Mouse (Mus musculus): ENCODE measurements around the gene Fadd. TPM values are rescaled to one million over a fixed set of nuclear protein-coding genes. Genes with fewer than 3 reads are reported as not detected.
A peak's percentile ranks its signal among the peaks of the same experiment; 100 is the strongest.

Fadd gene
- total and polyA plus RNA-seq, 3 experiments = 8.2 to 13.4 (median 8.6) TPM

- H3K36me3 ChIP-seq (ENCODE audit: control insufficient read depth, insufficient read depth, low read length) = no peaks in the 10 kb centered on the region
- no peaks in the 10 kb centered on the region for H3K79me2 ChIP-seq (replicated peaks; ENCODE audit: control insufficient read depth, insufficient read depth, low read length)
- intact Hi-C loops (cut with DNase I) = no loop called here
- H3K27me3 ChIP-seq (ENCODE audit: control insufficient read depth, insufficient read depth, low read length) = no peaks in the 10 kb centered on the region
- peaks cover 4% of the 10 kb centered on the region for H3K4me1 ChIP-seq (ENCODE audit: control insufficient read depth, insufficient read depth, low read length)
- H3K9ac ChIP-seq (ENCODE audit: low read depth, low read length) = no peak overlapping the region
- no peak for TF ChIP-seq POLR2A (IDR thresholded peaks at IDR 0.05; ENCODE audit: insufficient read depth, low read depth, low read length)
- no peak for TF ChIP-seq EP300 (IDR thresholded peaks at IDR 0.05; ENCODE audit: insufficient read depth, low read depth, low read length)
- no peak for TF ChIP-seq CTCF (IDR thresholded peaks at IDR 0.05)
- no peak overlapping the region for H3K4me3 ChIP-seq
- H3K27ac ChIP-seq = no peak overlapping the region
- no peak for DNase-seq
These were observed 10.7 kb downstream of the Fadd start for GRCm38 (mm10) chr7:144571598-144571997.

- Histone ChIP-seq H3K4me1 (ENCODE audit: control insufficient read depth, insufficient read depth, low read length) (peaks cover 4% of the 10 kb centered on the region), H3K79me2 (replicated peaks; ENCODE audit: control insufficient read depth, insufficient read depth, low read length) (no peaks in the 10 kb centered on the region), H3K9ac (ENCODE audit: low read depth, low read length) (no peak overlapping the region), H3K27me3 (ENCODE audit: control insufficient read depth, insufficient read depth, low read length) (no peaks in the 10 kb centered on the region), H3K4me3 (no peak overlapping the region), H3K27ac (peak overlapping the region; percentile 49), H3K36me3 (ENCODE audit: control insufficient read depth, insufficient read depth, low read length) (no peaks in the 10 kb centered on the region)
- TF ChIP-seq CTCF (IDR thresholded peaks at IDR 0.05) (no peak), POLR2A (IDR thresholded peaks at IDR 0.05; ENCODE audit: insufficient read depth, low read depth, low read length) (no peak), EP300 (IDR thresholded peaks at IDR 0.05; ENCODE audit: insufficient read depth, low read depth, low read length) (no peak)
- WGBS = 16% methylated on average over 7 of the region's 7 CpGs
- intact Hi-C loops (cut with DNase I) = no loop called here
- peak; percentile 64 to 77 for DNase-seq
These were observed 12.8 kb downstream of the Fadd start for GRCm38 (mm10) chr7:144569428-144569827.

GRCm38 (mm10) chr7:144568091-144568490 is 14.2 kb downstream of the Fadd start:
- H3K4me1 ChIP-seq (ENCODE audit: control insufficient read depth, insufficient read depth, low read length) = peaks cover 4% of the 10 kb centered on the region

GRCm38 (mm10) chr7:144566921-144567682 is 15.2 kb downstream of the Fadd start:
- Histone ChIP-seq H3K27me3 (ENCODE audit: control insufficient read depth, insufficient read depth, low read length) (no peaks in the 10 kb centered on the region), H3K4me3 (no peak overlapping the region), H3K27ac (no peak overlapping the region), H3K79me2 (replicated peaks; ENCODE audit: control insufficient read depth, insufficient read depth, low read length) (no peaks in the 10 kb centered on the region), H3K9ac (ENCODE audit: low read depth, low read length) (no peak overlapping the region), H3K4me1 (ENCODE audit: control insufficient read depth, insufficient read depth, low read length) (peaks cover 4% of the 10 kb centered on the region), H3K36me3 (ENCODE audit: control insufficient read depth, insufficient read depth, low read length) (no peaks in the 10 kb centered on the region)
- TF ChIP-seq POLR2A (IDR thresholded peaks at IDR 0.05; ENCODE audit: insufficient read depth, low read depth, low read length) (no peak), EP300 (IDR thresholded peaks at IDR 0.05; ENCODE audit: insufficient read depth, low read depth, low read length) (no peak), CTCF (IDR thresholded peaks at IDR 0.05) (no peak)
- 71% methylated on average over 3 of the region's 3 CpGs for WGBS
- intact Hi-C loops (cut with DNase I) = no loop called here
- no peak for DNase-seq

More at GRCm38 (mm10) chr7:144568091-144568490, 14.2 kb downstream of the Fadd start:
- no peak for TF ChIP-seq CTCF (IDR thresholded peaks at IDR 0.05)
- TF ChIP-seq EP300 (IDR thresholded peaks at IDR 0.05; ENCODE audit: insufficient read depth, low read depth, low read length) = no peak
- H3K27ac ChIP-seq = no peak overlapping the region
- H3K9ac ChIP-seq (ENCODE audit: low read depth, low read length) = no peak overlapping the region
- intact Hi-C loops (cut with DNase I) = no loop called here
- no peaks in the 10 kb centered on the region for H3K36me3 ChIP-seq (ENCODE audit: control insufficient read depth, insufficient read depth, low read length)
- no peak overlapping the region for H3K4me3 ChIP-seq
- H3K27me3 ChIP-seq (ENCODE audit: control insufficient read depth, insufficient read depth, low read length) = no peaks in the 10 kb centered on the region
- no peaks in the 10 kb centered on the region for H3K79me2 ChIP-seq (replicated peaks; ENCODE audit: control insufficient read depth, insufficient read depth, low read length)
- DNase-seq = no peak

- no peak for TF ChIP-seq CTCF (IDR thresholded peaks at IDR 0.05)
- Histone ChIP-seq H3K36me3 (ENCODE audit: control insufficient read depth, insufficient read depth, low read length) (no peaks in the 10 kb centered on the region), H3K27me3 (ENCODE audit: control insufficient read depth, insufficient read depth, low read length) (no peaks in the 10 kb centered on the region), H3K27ac (no peak overlapping the region), H3K4me3 (no peak overlapping the region), H3K4me1 (ENCODE audit: control insufficient read depth, insufficient read depth, low read length) (no peaks in the 10 kb centered on the region), H3K9ac (ENCODE audit: low read depth, low read length) (no peak overlapping the region), H3K79me2 (replicated peaks; ENCODE audit: control insufficient read depth, insufficient read depth, low read length) (no peaks in the 10 kb centered on the region)
- intact Hi-C loops (cut with DNase I) = no loop called here
- WGBS = 49% methylated on average over 9 of the region's 9 CpGs
- no peak for DNase-seq
These were observed 18.7 kb downstream of the Fadd start for GRCm38 (mm10) chr7:144563456-144564155.

- H3K27ac ChIP-seq = no peak overlapping the region
- no peaks in the 10 kb centered on the region for H3K4me1 ChIP-seq (ENCODE audit: control insufficient read depth, insufficient read depth, low read length)
- no peak overlapping the region for H3K4me3 ChIP-seq
- no peak for DNase-seq
- no peaks in the 10 kb centered on the region for H3K36me3 ChIP-seq (ENCODE audit: control insufficient read depth, insufficient read depth, low read length)
- H3K27me3 ChIP-seq (ENCODE audit: control insufficient read depth, insufficient read depth, low read length) = no peaks in the 10 kb centered on the region
- no peak for TF ChIP-seq CTCF (IDR thresholded peaks at IDR 0.05)
- TF ChIP-seq EP300 (IDR thresholded peaks at IDR 0.05; ENCODE audit: insufficient read depth, low read depth, low read length) = no peak
- TF ChIP-seq POLR2A (IDR thresholded peaks at IDR 0.05; ENCODE audit: insufficient read depth, low read depth, low read length) = no peak
- 38% methylated on average over 3 of the region's 3 CpGs for WGBS
- no peak overlapping the region for H3K9ac ChIP-seq (ENCODE audit: low read depth, low read length)
- H3K79me2 ChIP-seq (replicated peaks; ENCODE audit: control insufficient read depth, insufficient read depth, low read length) = no peaks in the 10 kb centered on the region
- intact Hi-C loops (cut with DNase I) = no loop called here
These were observed 20.2 kb downstream of the Fadd start for GRCm38 (mm10) chr7:144562016-144562415.
